Comparison of ENCODE assay signal across 7 mouse cellular contexts in the genomic region with DNA sequence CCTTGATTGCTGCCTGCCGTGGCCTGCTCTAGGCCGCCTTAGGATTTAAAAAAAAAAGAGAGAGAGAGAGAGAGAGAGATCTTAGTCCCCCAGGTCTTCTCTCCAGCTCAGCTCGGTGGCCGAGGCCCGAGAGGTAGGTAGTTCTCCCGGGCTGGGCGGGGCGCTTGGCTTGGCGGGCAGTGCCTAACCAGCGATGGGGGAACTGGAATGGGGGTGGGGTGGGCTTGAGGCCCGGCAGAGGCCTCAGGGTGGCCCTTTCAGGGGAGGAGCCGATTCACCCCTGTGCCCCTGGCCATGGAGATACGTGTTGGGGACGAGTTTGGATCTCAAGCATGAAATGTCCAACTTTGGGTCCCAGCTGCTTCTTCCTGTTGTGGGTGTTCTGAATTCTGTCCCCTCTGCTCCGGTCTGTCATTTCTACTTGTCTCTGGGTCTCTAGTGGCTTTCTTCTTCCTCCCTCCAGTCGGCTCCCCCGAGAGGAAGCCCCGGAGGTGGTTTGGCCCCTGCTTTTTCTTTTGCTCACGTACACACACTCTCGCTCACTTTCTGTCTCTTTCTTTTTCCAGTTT. TPM values are rescaled to one million over a fixed set of nuclear protein-coding genes. Genes with fewer than 3 reads are reported as not detected.
DNase-seq lines count a peak whose midpoint lies in the region; ATAC-seq and TF ChIP-seq lines count a peak whose summit lies in the region.

No protein-coding gene starts in this region.

- H3K4me2 ChIP-seq in forebrain, embryonic 12.5 days = peak overlapping the region; percentile 100
- peak overlapping the region; percentile 99 for H3K4me2 ChIP-seq in hindbrain, embryonic 11.5 days (replicated peaks; ENCODE audit: low read depth, low read length)
- H3K4me2 ChIP-seq in midbrain, postnatal 0 days (ENCODE audit: low read depth, low read length, poor library complexity, severe bottlenecking) = peak overlapping the region; percentile 99

- peak; percentile 84 for DNase-seq in adrenal gland, postnatal 10 days
- DNase-seq in hindbrain, embryonic 11.5 days (ENCODE audit: low spot score) = peak; percentile 67
- DNase-seq in liver, adult 2 months (ENCODE audit: extremely low read depth, low read depth, low spot score) = no peak
- DNase-seq in midbrain, postnatal 0 days (ENCODE audit: low spot score) = no peak
- peak; percentile 55 to 67 for DNase-seq in thymus, adult 18-20 months

- H3K4me1 ChIP-seq in E14TG2a.4 (replicated peaks; ENCODE audit: low read depth, low read length) = peaks cover 80% of the 10 kb centered on the region
- H3K4me1 ChIP-seq in forebrain, embryonic 12.5 days = peaks cover 43% of the 10 kb centered on the region
- H3K4me1 ChIP-seq in hindbrain, embryonic 11.5 days (replicated peaks; ENCODE audit: control insufficient read depth, insufficient read depth, low read length) = peaks cover 5% of the 10 kb centered on the region
- H3K4me1 ChIP-seq in liver, adult 2 months (ENCODE audit: control insufficient read depth, insufficient read depth, low read length) = no peaks in the 10 kb centered on the region
- peaks cover 5% of the 10 kb centered on the region; the same call in 1 of the 2 replicates for H3K4me1 ChIP-seq in midbrain, postnatal 0 days (ENCODE audit: insufficient read depth, low read length)

- peaks cover 3% of the 10 kb centered on the region; the same call in 1 of the 2 replicates for H3K27me3 ChIP-seq in E14TG2a.4 (ENCODE audit: insufficient read depth, low read length)
- no peaks in the 10 kb centered on the region for H3K27me3 ChIP-seq in forebrain, embryonic 12.5 days
- H3K27me3 ChIP-seq in hindbrain, embryonic 11.5 days (ENCODE audit: control insufficient read depth, insufficient read depth, low read length) = no peaks in the 10 kb centered on the region
- H3K27me3 ChIP-seq in liver, adult 2 months (ENCODE audit: control insufficient read depth, insufficient read depth, low read length) = no peaks in the 10 kb centered on the region
- no peaks in the 10 kb centered on the region for H3K27me3 ChIP-seq in midbrain, postnatal 0 days (ENCODE audit: insufficient read depth, low read length)

- no peaks in the 10 kb centered on the region for H3K9me3 ChIP-seq in E14TG2a.4 (ENCODE audit: low read length)
- no peaks in the 10 kb centered on the region for H3K9me3 ChIP-seq in forebrain, embryonic 12.5 days
- H3K9me3 ChIP-seq in hindbrain, embryonic 11.5 days (ENCODE audit: control insufficient read depth, low read length) = no peaks in the 10 kb centered on the region
- H3K9me3 ChIP-seq in midbrain, postnatal 0 days (ENCODE audit: low read length) = no peaks in the 10 kb centered on the region

- peak; percentile 34 for ATAC-seq in forebrain, embryonic 12.5 days (ENCODE audit: low FRiP score)
- ATAC-seq in hindbrain, embryonic 11.5 days (ENCODE audit: low FRiP score) = peak; percentile 37
- ATAC-seq in midbrain, postnatal 0 days (ENCODE audit: low FRiP score) = no peak

- no peak for TF ChIP-seq POLR2A in liver, adult 2 months (IDR thresholded peaks at IDR 0.05; ENCODE audit: extremely low read depth, insufficient read depth, low read length)

- H3K36me3 ChIP-seq in E14TG2a.4 (ENCODE audit: insufficient read depth, low read length) = peaks cover 4% of the 10 kb centered on the region
- H3K36me3 ChIP-seq in forebrain, embryonic 12.5 days (replicated peaks) = peaks cover 12% of the 10 kb centered on the region
- no peaks in the 10 kb centered on the region for H3K36me3 ChIP-seq in hindbrain, embryonic 11.5 days (ENCODE audit: control insufficient read depth, insufficient read depth, low read length)
- H3K36me3 ChIP-seq in liver, adult 2 months (ENCODE audit: control insufficient read depth, insufficient read depth, low read length) = no peaks in the 10 kb centered on the region
- peaks cover 5% of the 10 kb centered on the region; the same call in 1 of the 2 replicates for H3K36me3 ChIP-seq in midbrain, postnatal 0 days (ENCODE audit: insufficient read depth, low read length)

- H3K79me2 ChIP-seq in liver, adult 2 months (ENCODE audit: control insufficient read depth, insufficient read depth, low read length) = no peaks in the 10 kb centered on the region; the same call in 1 of the 2 replicates

- no peak for TF ChIP-seq CTCF in E14TG2a.4 (conservative IDR thresholded peaks at IDR 0.05; ENCODE audit: low read length)
- TF ChIP-seq CTCF in liver, adult 2 months (IDR thresholded peaks at IDR 0.05; ENCODE audit: low read depth, low read length) = no peak
- TF ChIP-seq CTCF in midbrain, postnatal 0 days (IDR thresholded peaks at IDR 0.05) = no peak

- peak overlapping the region; percentile 81 for H3K4me3 ChIP-seq in E14TG2a.4 (replicated peaks; ENCODE audit: low read length)
- peak overlapping the region; percentile 48 for H3K4me3 ChIP-seq in forebrain, embryonic 12.5 days (replicated peaks)
- peak overlapping the region; percentile 43 for H3K4me3 ChIP-seq in hindbrain, embryonic 11.5 days (ENCODE audit: low read depth, low read length)
- H3K4me3 ChIP-seq in liver, adult 2 months (ENCODE audit: insufficient read depth, low read depth, low read length) = peak overlapping the region; percentile 77
- H3K4me3 ChIP-seq in midbrain, postnatal 0 days (ENCODE audit: low read depth, low read length) = peak overlapping the region; percentile 60

- peak overlapping the region; percentile 94 for H3K27ac ChIP-seq in forebrain, embryonic 12.5 days
- H3K27ac ChIP-seq in hindbrain, embryonic 11.5 days (ENCODE audit: low read depth, low read length) = peak overlapping the region; percentile 84
- H3K27ac ChIP-seq in liver, adult 2 months (replicated peaks; ENCODE audit: insufficient read depth, low read depth, low read length) = peak overlapping the region; percentile 67
- H3K27ac ChIP-seq in midbrain, postnatal 0 days (ENCODE audit: low read depth, low read length) = peak overlapping the region; percentile 72

- H3K9ac ChIP-seq in forebrain, embryonic 12.5 days = peak overlapping the region; percentile 92
- peak overlapping the region; percentile 78 for H3K9ac ChIP-seq in hindbrain, embryonic 11.5 days (ENCODE audit: low read depth, low read length)
- peak overlapping the region; percentile 70 for H3K9ac ChIP-seq in liver, adult 2 months (ENCODE audit: low read depth, low read length)
- H3K9ac ChIP-seq in midbrain, postnatal 0 days (replicated peaks; ENCODE audit: low read length, poor library complexity, severe bottlenecking) = peak overlapping the region; percentile 70

- 0% methylated on average over 20 of the region's 20 CpGs for WGBS in forebrain, embryonic 12.5 days
- under 1% methylated on average over 20 of the region's 20 CpGs for WGBS in hindbrain, embryonic 11.5 days
- WGBS in liver, adult 2 months = 1% methylated on average over 20 of the region's 20 CpGs
- WGBS in midbrain, postnatal 0 days = 2% methylated on average over 19 of the region's 20 CpGs

RNA-seq across cellular contexts. Expression of gene Tsc22d4, which starts 0.8 kb away (rescaled TPM):
- 100 to 1,000 TPM in 1 of 2 experiments, 10 to 100 TPM in 1; 88.3 to 101 TPM for total RNA-seq in adrenal gland, postnatal 10 days (2021)
- polyA plus RNA-seq in forebrain, embryonic 12.5 days (2016; fragmentation: Nextera tagmentation; extraction: Ambion mirVana) = 68.6 and 73.2 TPM in 2 replicates
- 56.4 and 64.0 TPM in 2 replicates for polyA plus RNA-seq in hindbrain, embryonic 11.5 days (2014; fragmentation: Nextera tagmentation; extraction: Ambion mirVana)
- total RNA-seq in liver, adult 2 months (2014; rRNA removed) = 4.4 and 4.5 TPM in 2 replicates
- polyA plus RNA-seq in liver, adult 2 months (2012; rRNA removed) = 11.4 and 22.1 TPM in 2 replicates
- 188 and 320 TPM in 2 replicates for total RNA-seq in midbrain, postnatal 0 days (2014; rRNA removed)
- polyA plus RNA-seq in midbrain, postnatal 0 days (2015; fragmentation: Nextera tagmentation; extraction: Ambion mirVana) = 157 and 179 TPM in 2 replicates

RNA-seq across cellular contexts. Expression of gene Nyap1, which starts 5.0 kb away (rescaled TPM):
- 1 to 10 TPM; 4.9 to 6.5 TPM for total RNA-seq in adrenal gland, postnatal 10 days (2021)
- 19.5 and 22.6 TPM in 2 replicates for polyA plus RNA-seq in forebrain, embryonic 12.5 days (2016; fragmentation: Nextera tagmentation; extraction: Ambion mirVana)
- 2.9 and 5.3 TPM in 2 replicates for polyA plus RNA-seq in hindbrain, embryonic 11.5 days (2014; fragmentation: Nextera tagmentation; extraction: Ambion mirVana)
- 0.13 and 0.18 TPM in 2 replicates for total RNA-seq in liver, adult 2 months (2014; rRNA removed)
- polyA plus RNA-seq in liver, adult 2 months (2012; rRNA removed) = 0.17 and 0.28 TPM in 2 replicates
- 230 and 261 TPM in 2 replicates for total RNA-seq in midbrain, postnatal 0 days (2014; rRNA removed)
- polyA plus RNA-seq in midbrain, postnatal 0 days (2015; fragmentation: Nextera tagmentation; extraction: Ambion mirVana) = 47.0 and 50.1 TPM in 2 replicates

RNA-seq across cellular contexts. Expression of gene Ppp1r35, which starts 32.3 kb away (rescaled TPM):
- total RNA-seq in adrenal gland, postnatal 10 days (2021) = 10 to 100 TPM; 21.6 to 23.1 TPM
- polyA plus RNA-seq in forebrain, embryonic 12.5 days (2016; fragmentation: Nextera tagmentation; extraction: Ambion mirVana) = 55.7 and 60.1 TPM in 2 replicates
- 64.9 and 78.4 TPM in 2 replicates for polyA plus RNA-seq in hindbrain, embryonic 11.5 days (2014; fragmentation: Nextera tagmentation; extraction: Ambion mirVana)
- 11.5 and 16.7 TPM in 2 replicates for total RNA-seq in liver, adult 2 months (2014; rRNA removed)
- 28.9 and 34.0 TPM in 2 replicates for polyA plus RNA-seq in liver, adult 2 months (2012; rRNA removed)
- total RNA-seq in midbrain, postnatal 0 days (2014; rRNA removed) = 32.5 and 42.1 TPM in 2 replicates
- 38.8 and 47.8 TPM in 2 replicates for polyA plus RNA-seq in midbrain, postnatal 0 days (2015; fragmentation: Nextera tagmentation; extraction: Ambion mirVana)

RNA-seq across cellular contexts. Expression of gene Mepce, which starts 41.1 kb away (rescaled TPM):
- 10 to 100 TPM; 43.5 to 47.9 TPM for total RNA-seq in adrenal gland, postnatal 10 days (2021)
- 13.4 and 15.4 TPM in 2 replicates for polyA plus RNA-seq in forebrain, embryonic 12.5 days (2016; fragmentation: Nextera tagmentation; extraction: Ambion mirVana)
- polyA plus RNA-seq in hindbrain, embryonic 11.5 days (2014; fragmentation: Nextera tagmentation; extraction: Ambion mirVana) = 9.9 and 14.9 TPM in 2 replicates
- 13.7 and 15.9 TPM in 2 replicates for total RNA-seq in liver, adult 2 months (2014; rRNA removed)
- 16.3 and 18.7 TPM in 2 replicates for polyA plus RNA-seq in liver, adult 2 months (2012; rRNA removed)
- 40.8 and 46.0 TPM in 2 replicates for total RNA-seq in midbrain, postnatal 0 days (2014; rRNA removed)
- polyA plus RNA-seq in midbrain, postnatal 0 days (2015; fragmentation: Nextera tagmentation; extraction: Ambion mirVana) = 16.1 and 17.6 TPM in 2 replicates

RNA-seq across cellular contexts. Expression of gene Zcwpw1, which starts 41.2 kb away (rescaled TPM):
- total RNA-seq in adrenal gland, postnatal 10 days (2021) = 1 to 10 TPM; 5.9 to 6.7 TPM
- 14.6 and 15.2 TPM in 2 replicates for polyA plus RNA-seq in forebrain, embryonic 12.5 days (2016; fragmentation: Nextera tagmentation; extraction: Ambion mirVana)
- 13.5 and 17.2 TPM in 2 replicates for polyA plus RNA-seq in hindbrain, embryonic 11.5 days (2014; fragmentation: Nextera tagmentation; extraction: Ambion mirVana)
- 3.3 and 4.2 TPM in 2 replicates for total RNA-seq in liver, adult 2 months (2014; rRNA removed)
- polyA plus RNA-seq in liver, adult 2 months (2012; rRNA removed) = 1.7 and 1.9 TPM in 2 replicates
- 5.8 and 7.7 TPM in 2 replicates for total RNA-seq in midbrain, postnatal 0 days (2014; rRNA removed)
- 9.0 and 9.4 TPM in 2 replicates for polyA plus RNA-seq in midbrain, postnatal 0 days (2015; fragmentation: Nextera tagmentation; extraction: Ambion mirVana)

Comparison
In these comparisons a context has a peak if more than half of its experiments do, and no peak if none do; other contexts are left out.
1. DNase-seq: peak in adrenal gland, postnatal 10 days (single experiment), hindbrain, embryonic 11.5 days (single experiment) and thymus, adult 18-20 months (2 of 2); none in liver, adult 2 months (single experiment) and midbrain, postnatal 0 days (single experiment).
2. Peak in every context shown above with its lines, with median percentiles within 50 percentile points of each other: H3K4me3 ChIP-seq, H3K27ac ChIP-seq, H3K4me2 ChIP-seq and H3K9ac ChIP-seq.